Mouse (Mus musculus) gastrocnemius, adult 8-10 months (tissue): ENCODE measurements around the gene Jak1. TPM values are rescaled to one million over a fixed set of nuclear protein-coding genes. Genes with fewer than 3 reads are reported as not detected.

Source experiments
- DNase-seq, 2 experiments: peaks; one replicate each; pipeline ENCODE4 v3.0.0; 2022; ENCODE audit warnings: low spot score in 2 of 2
- total RNA-seq, 4 experiments: library from RNA; stranded (reverse); gene quantifications; 2 replicates each; pipeline ENCODE4 v1.2.4; 2022

The Jak1 gene
- total RNA-seq, 4 experiments from 2014 or later: 92.6 to 112 (median 104) TPM

GRCm38 (mm10) chr4:101157476-101157875 is 107.6 kb downstream of the Jak1 start:
- DNase-seq: no peak

DNA sequence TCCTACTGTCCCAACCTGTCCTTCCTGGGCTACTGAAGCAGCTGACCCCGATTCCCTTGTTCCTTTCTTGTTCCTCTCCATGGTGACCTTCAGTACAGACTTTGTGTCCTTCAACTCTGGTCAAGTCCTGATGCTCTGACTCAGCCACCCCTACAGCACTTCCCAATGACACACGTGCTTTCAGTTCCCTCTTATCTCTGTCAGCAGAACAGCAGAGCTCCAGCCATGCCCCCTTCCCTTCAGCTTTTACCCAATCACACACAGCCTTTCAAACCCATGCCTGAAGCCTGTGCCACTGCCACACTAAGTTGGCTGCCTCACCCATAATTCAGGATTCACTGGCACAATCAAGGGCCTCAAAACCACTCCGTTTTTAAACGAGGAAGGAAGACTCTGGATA is 109.5 kb downstream of the Jak1 start:
- DNase-seq: no peak

GRCm38 (mm10) chr4:101146891-101147655 is 118.0 kb downstream of the Jak1 start:
- no peak for DNase-seq

- DNase-seq: peak; percentile 35 to 40
Observed at GRCm38 (mm10) chr4:101146047-101146745, 118.9 kb downstream of the Jak1 start.

GRCm38 (mm10) chr4:101144790-101145189 is 120.3 kb downstream of the Jak1 start:
- DNase-seq: no peak

DNA sequence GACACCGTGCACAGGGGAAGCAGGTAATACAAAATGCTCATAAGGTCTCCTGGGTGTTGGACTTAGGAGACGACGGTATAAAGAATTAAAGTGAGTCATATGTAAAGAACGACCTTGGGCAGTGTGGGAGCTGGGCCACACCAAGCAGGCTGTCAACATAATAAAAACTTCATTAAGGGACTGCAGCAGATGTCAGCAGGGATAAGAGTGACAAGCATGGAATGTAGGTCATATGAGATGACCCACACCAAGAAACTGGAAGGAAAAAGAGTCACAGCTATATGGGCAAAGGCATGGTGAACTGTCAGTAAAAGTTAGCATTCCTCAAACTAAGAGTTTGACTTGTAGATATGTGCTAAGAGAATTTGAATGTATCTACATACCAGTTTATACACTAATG is 120.7 kb downstream of the Jak1 start:
- no peak for DNase-seq

- DNase-seq: no peak
Observed at GRCm38 (mm10) chr4:101143901-101144300, 121.2 kb downstream of the Jak1 start.

DNA sequence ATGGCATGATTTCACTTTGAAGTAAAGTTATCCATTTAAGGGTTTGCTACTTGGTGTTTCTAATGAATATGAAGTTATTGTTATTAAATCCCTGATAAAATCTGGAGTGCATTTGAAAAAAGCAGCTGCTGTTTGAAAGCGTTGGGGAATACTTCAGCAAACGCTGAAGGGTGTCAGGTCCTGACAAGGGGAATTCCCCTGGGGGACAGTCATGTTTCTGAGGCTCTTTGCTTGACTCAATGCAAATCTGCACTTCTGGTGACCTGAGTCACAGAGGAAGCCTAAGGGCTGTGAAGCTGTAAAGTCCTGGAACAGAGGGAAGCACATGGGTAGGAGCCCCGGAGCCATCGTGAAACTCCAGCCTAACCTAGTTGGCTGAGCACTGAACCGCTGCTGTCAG is 123.3 kb downstream of the Jak1 start:
- DNase-seq: no peak

DNA sequence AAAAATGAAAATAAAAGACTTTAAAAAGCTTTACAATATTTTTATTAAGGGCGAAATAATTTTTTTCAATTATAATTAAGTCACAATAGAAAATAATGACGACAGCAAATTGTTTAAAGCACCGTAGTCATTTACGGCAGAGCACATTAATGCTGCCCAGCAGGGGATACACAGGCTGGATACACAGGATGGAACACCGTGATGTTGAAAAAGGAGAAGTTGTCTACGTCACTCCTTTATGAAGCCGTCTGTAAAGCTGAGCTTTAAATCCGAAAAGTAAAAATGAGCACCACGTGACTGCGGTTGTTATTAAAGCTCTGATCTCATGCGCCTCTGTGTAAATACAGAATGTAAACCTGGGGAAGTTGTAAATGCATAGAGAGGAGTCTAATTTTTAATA is 127.1 kb downstream of the Jak1 start:
- DNase-seq: no peak

DNA sequence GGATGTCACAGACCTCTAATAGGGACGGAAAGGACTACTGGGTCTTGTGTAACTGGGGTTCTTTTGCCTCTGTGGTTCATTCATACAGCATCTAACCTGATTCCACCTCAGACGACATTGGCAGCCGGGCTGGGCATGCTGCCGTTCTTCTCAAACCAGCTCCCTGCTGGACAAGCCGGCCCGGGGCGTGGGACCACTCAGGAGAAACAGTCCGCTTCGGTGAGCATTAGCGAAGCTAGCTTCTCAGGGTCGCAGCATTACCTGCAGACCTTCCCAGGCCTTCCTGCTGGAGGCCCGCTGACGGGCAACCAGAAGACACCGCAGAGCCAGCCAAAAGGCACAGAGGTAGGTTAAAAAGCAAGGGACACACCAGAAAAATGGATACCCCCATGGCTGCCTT is 129.2 kb downstream of the Jak1 start:
- no peak for DNase-seq

DNA sequence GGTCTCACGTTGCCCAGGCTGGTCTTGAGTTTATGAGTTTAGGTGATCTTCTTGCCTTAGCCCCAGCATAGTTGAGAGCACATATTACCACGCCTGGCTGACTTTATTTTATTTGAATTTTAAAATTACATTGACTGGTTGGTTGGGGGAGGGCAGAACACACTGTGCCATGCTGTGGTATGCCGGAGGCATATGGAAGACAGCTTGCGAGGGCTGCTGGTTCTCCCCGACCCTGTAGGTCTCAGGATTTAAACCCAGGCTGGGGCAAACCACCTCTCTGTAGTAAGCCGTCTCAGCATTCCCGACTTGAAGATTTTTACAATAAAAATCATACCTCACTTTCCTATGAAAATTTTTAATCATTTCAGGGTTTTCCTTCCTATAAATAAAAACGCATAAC is 130.1 kb downstream of the Jak1 start:
- no peak for DNase-seq

- DNase-seq: no peak
Observed at GRCm38 (mm10) chr4:101121002-101121401, 144.1 kb downstream of the Jak1 start.

- DNase-seq: no peak
Observed at GRCm38 (mm10) chr4:101107122-101107521, 158.0 kb downstream of the Jak1 start.

Other genes starting within 250 kb of the Jak1 start
- not detected for gene Gm10577, start 244.6 kb downstream of the Jak1 start, total RNA-seq
- 1 to 10 TPM; 1.8 to 3.5 (median 2.3) TPM for gene Raver2, start 196.3 kb downstream of the Jak1 start, total RNA-seq
- 10 to 100 TPM in 1 of 4 experiments, 1 to 10 TPM in 3; 2.4 to 10.6 (median 4.7) TPM for gene Ak4, start 154.0 kb upstream of the Jak1 start, total RNA-seq
- gene Dnajc6, start 231.4 kb upstream of the Jak1 start, total RNA-seq: under 1 TPM; 0.07 to 0.29 (median 0.18) TPM